Mouse (Mus musculus): ENCODE measurements around the gene Zfp212. TPM values are rescaled to one million over a fixed set of nuclear protein-coding genes. Genes with fewer than 3 reads are reported as not detected.
A peak's percentile ranks its signal among the peaks of the same experiment; 100 is the strongest.
"Not testable (repeated sequence)": the region's sequence is repeated elsewhere in the genome, so short reads cannot be mapped to it uniquely, and the experiment has no call there.

Zfp212 gene
- polyA plus RNA-seq, 1 experiment from 2014 or later = 20.5 TPM

- 11% methylated on average over 64 of the region's 64 CpGs for WGBS
- Histone ChIP-seq H3K9me3 (peaks cover 4% of the 10 kb centered on the region; the same call in 1 of the 2 replicates), H3K4me3 (replicated peaks) (peak overlapping the region; percentile 50), H3K4me1 (replicated peaks) (peaks cover 15% of the 10 kb centered on the region), H3K27ac (peak overlapping the region; percentile 88), H3K27me3 (no peaks in the 10 kb centered on the region), H3K4me2 (peak overlapping the region; percentile 73), H3K36me3 (peaks cover 21% of the 10 kb centered on the region), H3K9ac (replicated peaks) (peak overlapping the region; percentile 84)
- ATAC-seq (ENCODE audit: insufficient number of reproducible peaks, insufficient read depth, low FRiP score, low TSS enrichment, low read depth) = peak; percentile 86
Observed at GRCm38 (mm10) chr6:47943021-47943691, 22.9 kb downstream of the Zfp212 start.

GRCm38 (mm10) chr6:47943721-47944120, 23.4 kb downstream of the Zfp212 start:
- H3K27ac ChIP-seq = peak overlapping the region; percentile 88; the same call in 1 of the 2 replicates
- ATAC-seq (ENCODE audit: insufficient number of reproducible peaks, insufficient read depth, low FRiP score, low TSS enrichment, low read depth) = no peak
- peak overlapping the region; percentile 50 for H3K4me3 ChIP-seq (replicated peaks)
- H3K4me2 ChIP-seq = peak overlapping the region; percentile 73
- no peaks in the 10 kb centered on the region for H3K27me3 ChIP-seq
- WGBS = 80% methylated on average over 3 of the region's 3 CpGs
- peaks cover 4% of the 10 kb centered on the region; the same call in 1 of the 2 replicates for H3K9me3 ChIP-seq
- peaks cover 15% of the 10 kb centered on the region for H3K4me1 ChIP-seq (replicated peaks)
- peaks cover 21% of the 10 kb centered on the region for H3K36me3 ChIP-seq
- H3K9ac ChIP-seq (replicated peaks) = peak overlapping the region; percentile 84; the same call in 1 of the 2 replicates

- WGBS = 90% methylated on average over 4 of the region's 4 CpGs
- no peak for ATAC-seq (ENCODE audit: insufficient number of reproducible peaks, insufficient read depth, low FRiP score, low TSS enrichment, low read depth)
- Histone ChIP-seq H3K4me1 (replicated peaks) (peaks cover 13% of the 10 kb centered on the region), H3K4me3 (replicated peaks) (no peak overlapping the region), H3K27me3 (no peaks in the 10 kb centered on the region), H3K9ac (replicated peaks) (no peak overlapping the region), H3K4me2 (no peak overlapping the region), H3K36me3 (peaks cover 32% of the 10 kb centered on the region), H3K9me3 (peaks cover 4% of the 10 kb centered on the region; the same call in 1 of the 2 replicates), H3K27ac (no peak overlapping the region)
Observed at GRCm38 (mm10) chr6:47947388-47947787, 27.1 kb downstream of the Zfp212 start.

- H3K9me3 ChIP-seq = no peaks in the 10 kb centered on the region
- under 1% methylated on average over 31 of the region's 31 CpGs for WGBS
- H3K36me3 ChIP-seq = peaks cover 37% of the 10 kb centered on the region
- peak; percentile 98 for ATAC-seq (ENCODE audit: insufficient number of reproducible peaks, insufficient read depth, low FRiP score, low TSS enrichment, low read depth)
- peaks cover 14% of the 10 kb centered on the region for H3K4me1 ChIP-seq (replicated peaks)
- peak within 1 kb of the TSS; percentile 63 for H3K4me3 ChIP-seq (replicated peaks)
- H3K4me2 ChIP-seq = peak within 1 kb of the TSS; percentile 81
- peak within 1 kb of the TSS; percentile 72 for H3K9ac ChIP-seq (replicated peaks)
- peak within 1 kb of the TSS; percentile 82 for H3K27ac ChIP-seq
- H3K27me3 ChIP-seq = no peaks in the 10 kb centered on the region
Observed at GRCm38 (mm10) chr6:47953191-47953726, 33.0 kb downstream of the Zfp212 start, which contains the start of gene Zfp956. Zfp956 (plus strand) TSS chr6:47953390.

GRCm38 (mm10) chr6:47954425-47954824, 34.1 kb downstream of the Zfp212 start:
- WGBS = 92% methylated on average over 3 of the region's 3 CpGs
- Histone ChIP-seq H3K9me3 (no peaks in the 10 kb centered on the region), H3K4me3 (replicated peaks) (peak overlapping the region; percentile 63), H3K9ac (replicated peaks) (no peak overlapping the region; the same call in 1 of the 2 replicates), H3K4me2 (peak overlapping the region; percentile 81), H3K27me3 (no peaks in the 10 kb centered on the region), H3K4me1 (replicated peaks) (peaks cover 14% of the 10 kb centered on the region), H3K36me3 (peaks cover 49% of the 10 kb centered on the region), H3K27ac (no peak overlapping the region)
- no peak for ATAC-seq (ENCODE audit: insufficient number of reproducible peaks, insufficient read depth, low FRiP score, low TSS enrichment, low read depth)

DNA sequence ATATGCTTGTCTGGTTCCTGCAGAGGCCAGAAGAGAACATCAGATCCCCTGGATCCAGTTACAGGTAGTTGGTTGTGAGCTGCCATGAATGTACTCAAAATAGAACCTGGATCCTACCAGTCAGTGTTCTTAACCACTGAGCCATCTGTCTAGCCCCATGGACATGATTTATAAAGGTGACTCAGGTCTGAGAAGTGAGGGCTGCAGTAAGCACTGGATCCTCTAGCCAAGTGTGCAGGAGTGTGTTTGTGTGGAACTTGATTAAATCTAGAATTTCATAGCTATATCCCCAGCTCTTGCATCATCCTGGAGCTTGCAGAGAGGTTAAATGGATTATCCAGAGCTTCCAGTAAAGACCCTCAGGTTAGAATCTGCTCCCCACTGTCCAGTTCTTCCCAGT, 37.5 kb downstream of the Zfp212 start:
- Histone ChIP-seq H3K4me1 (replicated peaks) (peaks cover 14% of the 10 kb centered on the region), H3K27ac (no peak overlapping the region), H3K36me3 (peaks cover 68% of the 10 kb centered on the region), H3K9ac (replicated peaks) (no peak overlapping the region), H3K4me2 (no peak overlapping the region), H3K9me3 (no peaks in the 10 kb centered on the region), H3K27me3 (no peaks in the 10 kb centered on the region), H3K4me3 (replicated peaks) (no peak overlapping the region)
- ATAC-seq (ENCODE audit: insufficient number of reproducible peaks, insufficient read depth, low FRiP score, low TSS enrichment, low read depth) = no peak

- Histone ChIP-seq H3K27me3 (no peaks in the 10 kb centered on the region), H3K4me1 (replicated peaks) (no peaks in the 10 kb centered on the region)
Observed at GRCm38 (mm10) chr6:47960685-47961421, 40.6 kb downstream of the Zfp212 start.

GRCm38 (mm10) chr6:47963051-47963450, 42.8 kb downstream of the Zfp212 start:
- Histone ChIP-seq H3K4me2 (no peak overlapping the region), H3K27me3 (no peaks in the 10 kb centered on the region), H3K36me3 (peaks cover 78% of the 10 kb centered on the region), H3K4me1 (replicated peaks) (no peaks in the 10 kb centered on the region), H3K9ac (replicated peaks) (no peak overlapping the region), H3K27ac (no peak overlapping the region), H3K9me3 (no peaks in the 10 kb centered on the region), H3K4me3 (replicated peaks) (no peak overlapping the region)
- 90% methylated on average over 7 of the region's 7 CpGs for WGBS
- ATAC-seq (ENCODE audit: insufficient number of reproducible peaks, insufficient read depth, low FRiP score, low TSS enrichment, low read depth) = no peak

More at GRCm38 (mm10) chr6:47960685-47961421, 40.6 kb downstream of the Zfp212 start:
- Histone ChIP-seq H3K27ac (no peak overlapping the region), H3K36me3 (peaks cover 95% of the 10 kb centered on the region), H3K4me2 (no peak overlapping the region), H3K4me3 (replicated peaks) (no peak overlapping the region), H3K9me3 (no peaks in the 10 kb centered on the region), H3K9ac (replicated peaks) (no peak overlapping the region)
- WGBS = 86% methylated on average over 6 of the region's 6 CpGs
- no peak for ATAC-seq (ENCODE audit: insufficient number of reproducible peaks, insufficient read depth, low FRiP score, low TSS enrichment, low read depth)

DNA sequence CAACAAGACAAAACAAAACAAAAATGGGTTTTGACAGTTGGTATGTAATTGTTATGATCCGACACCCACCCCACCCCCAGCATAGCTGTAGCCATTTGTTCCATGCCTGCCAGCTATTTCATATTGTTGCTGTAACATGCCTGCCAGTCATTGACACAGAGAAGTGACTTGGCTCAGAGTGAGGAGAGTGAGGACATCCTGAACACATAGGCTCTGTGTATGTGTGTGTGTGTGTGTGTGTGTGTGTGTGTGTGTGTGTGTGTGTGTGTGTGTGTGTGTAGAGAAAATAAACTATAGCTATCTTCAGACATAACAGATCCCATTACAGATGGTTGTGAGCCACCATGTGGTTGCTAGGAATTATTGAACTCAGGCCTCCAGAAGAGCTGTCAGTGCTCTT, 47.9 kb downstream of the Zfp212 start:
- not testable (repeated sequence) for ATAC-seq (ENCODE audit: insufficient number of reproducible peaks, insufficient read depth, low FRiP score, low TSS enrichment, low read depth); H3K9me3 ChIP-seq; H3K9ac ChIP-seq (replicated peaks); H3K4me1 ChIP-seq (replicated peaks); H3K4me2 ChIP-seq; H3K27ac ChIP-seq; H3K4me3 ChIP-seq (replicated peaks); H3K27me3 ChIP-seq
- 75% methylated on average over 1 of the region's 1 CpGs for WGBS
- peaks cover 30% of the 10 kb centered on the region for H3K36me3 ChIP-seq

DNA sequence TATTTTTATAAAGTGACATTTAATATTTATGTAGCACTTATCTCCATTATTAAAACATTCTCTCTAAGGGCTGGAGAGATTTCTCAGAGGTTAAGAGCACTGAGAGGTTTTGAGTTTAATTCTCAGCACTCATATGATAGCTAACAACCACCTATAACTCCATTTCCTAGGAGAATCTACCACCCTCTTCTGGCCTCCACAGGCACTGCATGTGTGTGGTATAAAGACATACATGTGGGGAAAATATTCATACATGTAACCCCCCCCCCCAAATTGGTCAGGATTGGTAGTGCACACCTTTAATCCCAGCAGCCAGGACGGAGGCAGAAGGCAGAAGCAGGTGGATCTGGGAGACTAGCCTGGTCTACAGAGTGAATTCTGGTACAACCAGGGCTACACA, 54.3 kb downstream of the Zfp212 start:
- ATAC-seq (ENCODE audit: insufficient number of reproducible peaks, insufficient read depth, low FRiP score, low TSS enrichment, low read depth) = no peak
- Histone ChIP-seq H3K4me3 (replicated peaks) (no peak overlapping the region), H3K9me3 (no peaks in the 10 kb centered on the region), H3K36me3 (no peaks in the 10 kb centered on the region), H3K4me2 (no peak overlapping the region), H3K4me1 (replicated peaks) (no peaks in the 10 kb centered on the region), H3K27me3 (no peaks in the 10 kb centered on the region), H3K9ac (replicated peaks) (no peak overlapping the region), H3K27ac (no peak overlapping the region)
- WGBS = 65% methylated on average over 1 of the region's 1 CpGs

DNA sequence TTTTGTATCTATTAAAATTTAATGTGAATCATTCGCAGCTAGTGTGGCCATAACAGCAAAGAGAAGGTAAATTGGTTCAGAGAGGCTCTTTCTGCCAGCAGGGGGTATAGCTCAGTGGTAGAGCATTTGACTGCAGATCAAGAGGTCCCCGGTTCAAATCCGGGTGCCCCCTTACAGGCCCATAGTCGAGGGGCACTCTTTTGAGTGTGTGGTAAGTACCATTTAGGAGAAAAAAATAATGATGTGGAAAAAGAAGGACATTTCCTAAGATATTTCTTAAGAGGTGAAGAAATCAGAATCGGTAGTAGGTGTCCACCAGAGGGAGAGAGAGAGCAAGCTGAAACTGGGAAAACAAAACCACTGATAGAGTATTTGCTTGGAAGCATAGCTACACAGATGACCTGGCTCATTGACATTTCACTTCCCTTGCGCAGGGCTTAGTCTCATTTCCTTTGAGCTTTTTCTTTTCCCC, 58.7 kb downstream of the Zfp212 start:
- no peaks in the 10 kb centered on the region for H3K27me3 ChIP-seq
- H3K4me3 ChIP-seq (replicated peaks) = no peak overlapping the region
- H3K9ac ChIP-seq (replicated peaks) = no peak overlapping the region
- H3K4me1 ChIP-seq (replicated peaks) = no peaks in the 10 kb centered on the region
- no peak overlapping the region for H3K4me2 ChIP-seq
- H3K27ac ChIP-seq = no peak overlapping the region
- ATAC-seq (ENCODE audit: insufficient number of reproducible peaks, insufficient read depth, low FRiP score, low TSS enrichment, low read depth) = no peak
- H3K9me3 ChIP-seq = no peaks in the 10 kb centered on the region
- no peaks in the 10 kb centered on the region for H3K36me3 ChIP-seq
- 19% methylated on average over 6 of the region's 6 CpGs for WGBS
